Mouse (Mus musculus) thymus, postnatal 4 days (tissue): Measurements from ENCODE around the gene Zfp790.

Experiments used
- DNase-seq: peaks from one replicate; pipeline ENCODE4 v3.0.0; 2021

The Zfp790 gene

GRCm38 (mm10) chr7:29815910-29816429, at the start of gene Zfp790:
Gene Zfp790 (plus strand): TSS chr7:29816114.
- peak; percentile 77 for DNase-seq

GRCm38 (mm10) chr7:29767058-29767686, 48.7 kb upstream of the Zfp790 start:
- peak; percentile 85 for DNase-seq

- peak; percentile 78 for DNase-seq
Observed at GRCm38 (mm10) chr7:29768090-29768900, 47.6 kb upstream of the Zfp790 start, which contains the start of gene Zfp84. Gene Zfp84 (plus strand): TSS chr7:29768552.

- no peak for DNase-seq
Observed at GRCm38 (mm10) chr7:29768980-29769379, 46.9 kb upstream of the Zfp790 start.

GRCm38 (mm10) chr7:29773503-29773902, 42.4 kb upstream of the Zfp790 start:
- no peak for DNase-seq

GRCm38 (mm10) chr7:29774371-29774770, 41.5 kb upstream of the Zfp790 start:
- no peak for DNase-seq

- no peak for DNase-seq
Observed at GRCm38 (mm10) chr7:29776568-29776967, 39.3 kb upstream of the Zfp790 start.

GRCm38 (mm10) chr7:29777372-29777771, 38.5 kb upstream of the Zfp790 start:
- no peak for DNase-seq

- DNase-seq, result peak; percentile 83
Observed at GRCm38 (mm10) chr7:29783871-29784551, 31.9 kb upstream of the Zfp790 start, which contains the start of gene Zfp30. Gene Zfp30 (plus strand): TSS chr7:29783998.

GRCm38 (mm10) chr7:29785023-29785422, 30.9 kb upstream of the Zfp790 start:
- DNase-seq, result no peak

GRCm38 (mm10) chr7:29785888-29786287, 30.0 kb upstream of the Zfp790 start:
- DNase-seq, result no peak

GRCm38 (mm10) chr7:29792906-29793305, 23.0 kb upstream of the Zfp790 start:
- peak; percentile 27 for DNase-seq

GRCm38 (mm10) chr7:29807046-29807445, 8.9 kb upstream of the Zfp790 start:
- DNase-seq, result no peak

- DNase-seq, result no peak
Observed at GRCm38 (mm10) chr7:29812244-29812643, 3.7 kb upstream of the Zfp790 start.

- DNase-seq, result no peak
Observed at GRCm38 (mm10) chr7:29814381-29814780, 1.5 kb upstream of the Zfp790 start.

- DNase-seq, result peak; percentile 13
Observed at GRCm38 (mm10) chr7:29815061-29815784, 691 bp upstream of the Zfp790 start.

GRCm38 (mm10) chr7:29818619-29819254, 2.8 kb downstream of the Zfp790 start:
- DNase-seq, result peak; percentile 81

GRCm38 (mm10) chr7:29828001-29828400, 12.1 kb downstream of the Zfp790 start:
- DNase-seq, result no peak

- no peak for DNase-seq
Observed at GRCm38 (mm10) chr7:29829804-29830203, 13.9 kb downstream of the Zfp790 start.

GRCm38 (mm10) chr7:29836816-29837215, 20.9 kb downstream of the Zfp790 start:
- DNase-seq, result no peak

- no peak for DNase-seq
Observed at GRCm38 (mm10) chr7:29839256-29839655, 23.3 kb downstream of the Zfp790 start.

GRCm38 (mm10) chr7:29842105-29842504, 26.2 kb downstream of the Zfp790 start:
- no peak for DNase-seq
